Mouse (Mus musculus): ENCODE data around the gene Agbl1.

Gene Agbl1

GRCm38 (mm10) chr7:77009571-77009970, 779.9 kb downstream of the Agbl1 start:
- DNase-seq = no peak

- no peak for DNase-seq
These were observed 799.3 kb downstream of the Agbl1 start for GRCm38 (mm10) chr7:77029019-77029418.

- DNase-seq = no peak
These were observed 846.3 kb downstream of the Agbl1 start for GRCm38 (mm10) chr7:77076033-77076432.

- no peak for DNase-seq
These were observed 857.6 kb downstream of the Agbl1 start for GRCm38 (mm10) chr7:77087266-77087665.

GRCm38 (mm10) chr7:77095153-77095552, 865.5 kb downstream of the Agbl1 start:
- no peak for DNase-seq

GRCm38 (mm10) chr7:77114021-77114420, 884.3 kb downstream of the Agbl1 start:
- no peak for DNase-seq

- no peak for DNase-seq
These were observed 899.4 kb downstream of the Agbl1 start for GRCm38 (mm10) chr7:77129045-77129444.

- DNase-seq = no peak
These were observed 902.3 kb downstream of the Agbl1 start for GRCm38 (mm10) chr7:77131950-77132349.

GRCm38 (mm10) chr7:77132615-77133420, 903.1 kb downstream of the Agbl1 start:
- peak; percentile 5 to 7 for DNase-seq

GRCm38 (mm10) chr7:77134860-77135259, 905.2 kb downstream of the Agbl1 start:
- DNase-seq = no peak

- DNase-seq = no peak
These were observed 909.0 kb downstream of the Agbl1 start for GRCm38 (mm10) chr7:77138707-77139106.

GRCm38 (mm10) chr7:77147527-77147926, 917.8 kb downstream of the Agbl1 start:
- DNase-seq = no peak

GRCm38 (mm10) chr7:77148820-77149219, 919.1 kb downstream of the Agbl1 start:
- no peak for DNase-seq

- DNase-seq = no peak
These were observed 920.2 kb downstream of the Agbl1 start for GRCm38 (mm10) chr7:77149846-77150245.

- no peak for DNase-seq
These were observed 922.7 kb downstream of the Agbl1 start for GRCm38 (mm10) chr7:77152393-77152792.

GRCm38 (mm10) chr7:77152909-77153308, 923.2 kb downstream of the Agbl1 start:
- DNase-seq = no peak

GRCm38 (mm10) chr7:77164921-77165320, 935.2 kb downstream of the Agbl1 start:
- no peak for DNase-seq

Measured in spleen, adult 18-20 months (tissue).